Mouse (Mus musculus) G1E (cell line): ENCODE measurements around the gene Cstad. TPM values are rescaled to one million over a fixed set of nuclear protein-coding genes. Genes with fewer than 3 reads are reported as not detected.
A peak's percentile ranks its signal among the peaks of the same experiment; 100 is the strongest.

ENCODE experiments used
- ATAC-seq: 2 replicates; pipeline ENCODE4 v1.8.0; 2016; ENCODE audit warnings: mild to moderate bottlenecking; ENCODE audit not compliant: insufficient number of reproducible peaks, poor library complexity, low FRiP score, severe bottlenecking; ENCODE audit errors: extremely low read depth
- DNase-seq: peaks from one replicate; pipeline ENCODE4 v3.0.0; 2012; ENCODE audit warnings: low spot score
- H3K27me3 ChIP-seq: 2 replicates; pipeline ENCODE4 v1.6.1; 2012; ENCODE audit warnings: mild to moderate bottlenecking, low read length, inconsistent platforms; ENCODE audit not compliant: insufficient read depth
- H3K36me3 ChIP-seq: replicated peaks from 2 replicates; pipeline ENCODE3; 2012; ENCODE audit warnings: mild to moderate bottlenecking, inconsistent platforms
- H3K4me1 ChIP-seq: 2 replicates; pipeline ENCODE4 v1.6.1; 2012; ENCODE audit warnings: low read depth, low read length, inconsistent platforms, mixed read lengths; ENCODE audit not compliant: insufficient read depth
- H3K4me3 ChIP-seq: 2 replicates; pipeline ENCODE4 v1.5.1; 2012; ENCODE audit warnings: low read depth, mild to moderate bottlenecking, inconsistent platforms, low read length, moderate library complexity, mixed read lengths
- H3K9me3 ChIP-seq: replicated peaks from 2 replicates; pipeline ENCODE4 v1.6.1; 2012; ENCODE audit warnings: inconsistent platforms
- CTCF ChIP-seq: IDR thresholded peaks from 2 replicates; pipeline ENCODE4 v1.5.1; 2012; ENCODE audit warnings: low read depth, low read length, inconsistent platforms, mixed read lengths
- GATA1 ChIP-seq: IDR thresholded peaks from 2 replicates; pipeline ENCODE4 v1.6.1; 2012; ENCODE audit warnings: borderline replicate concordance, low read length, inconsistent platforms, mixed read lengths
- GATA2 ChIP-seq: IDR thresholded peaks from 2 replicates; pipeline ENCODE4 v1.6.1; 2012; ENCODE audit warnings: low read depth, low read length, inconsistent platforms, borderline replicate concordance
- POLR2AphosphoS5 ChIP-seq: IDR thresholded peaks from 2 replicates; pipeline ENCODE4 v1.6.1; 2012; ENCODE audit warnings: low read depth, low read length, inconsistent platforms; ENCODE audit not compliant: insufficient replicate concordance
- TAL1 ChIP-seq: conservative IDR thresholded peaks from 2 replicates; pipeline ENCODE4 v1.6.1; 2012; ENCODE audit warnings: low read depth, low read length, inconsistent platforms, mixed read lengths
- polyA plus RNA-seq: library from polyadenylated mRNA; stranded (reverse); fragments of >175 nt; gene quantifications from 2 replicates; pipeline ENCODE4 v1.2.3, GENCODE M21; 2012
- total RNA-seq, 2 experiments: library from RNA; stranded (forward) in 1 of 2; stranded (reverse) in 1 of 2; fragments of 200-1000 nt in 1 of 2; fragments of >200 nt in 1 of 2; fragmentation: Nextera tagmentation in 1 of 2; gene quantifications; 2 replicates each; pipeline ENCODE4 v1.2.3; 2014 to 2017

Gene Cstad
- total and polyA plus RNA-seq, 3 experiments, result 1.6 TPM; not detected in 2

- TF ChIP-seq GATA1, result no peak
- no peak for TF ChIP-seq POLR2AphosphoS5
- no peak for TF ChIP-seq TAL1
- TF ChIP-seq GATA2, result no peak
- no peak for TF ChIP-seq CTCF
- DNase-seq (no peak), ATAC-seq (no peak)
- H3K4me3 ChIP-seq, result no peak overlapping the region
- no peaks in the 10 kb centered on the region for H3K9me3 ChIP-seq
- peaks cover 27% of the 10 kb centered on the region for H3K27me3 ChIP-seq
- H3K36me3 ChIP-seq, result no peaks in the 10 kb centered on the region
- no peaks in the 10 kb centered on the region for H3K4me1 ChIP-seq
Measured at GRCm38 (mm10) chr2:30578006-30578405, 16.8 kb upstream of the Cstad start.

- H3K27me3 ChIP-seq, result peaks cover 26% of the 10 kb centered on the region
- TF ChIP-seq GATA2, result no peak
- no peak for TF ChIP-seq GATA1
- no peak for TF ChIP-seq TAL1
- no peak for TF ChIP-seq POLR2AphosphoS5
- no peaks in the 10 kb centered on the region for H3K36me3 ChIP-seq
- no peak overlapping the region for H3K4me3 ChIP-seq
- ATAC-seq, result 0 out of 2 replicates have a peak, but pooled peaks have one; percentile 22
- H3K4me1 ChIP-seq, result peaks cover 20% of the 10 kb centered on the region
- peak; percentile 33 for DNase-seq
- no peaks in the 10 kb centered on the region for H3K9me3 ChIP-seq
Measured at GRCm38 (mm10) chr2:30587161-30587560, 7.7 kb upstream of the Cstad start.

- Histone ChIP-seq H3K4me3 (no peak overlapping the region), H3K27me3 (peaks cover 24% of the 10 kb centered on the region), H3K36me3 (no peaks in the 10 kb centered on the region), H3K9me3 (no peaks in the 10 kb centered on the region), H3K4me1 (peaks cover 20% of the 10 kb centered on the region)
- DNase-seq, result no peak
- no peak for ATAC-seq
- TF ChIP-seq GATA1 (no peak), POLR2AphosphoS5 (no peak), CTCF (no peak), TAL1 (no peak), GATA2 (no peak)
Measured at GRCm38 (mm10) chr2:30587671-30588070, 7.2 kb upstream of the Cstad start.

GRCm38 (mm10) chr2:30588985-30589511 lies 5.8 kb upstream of the Cstad start:
- DNase-seq (no peak), ATAC-seq (no peak)
- Histone ChIP-seq H3K27me3 (peaks cover 23% of the 10 kb centered on the region), H3K9me3 (no peaks in the 10 kb centered on the region), H3K36me3 (no peaks in the 10 kb centered on the region), H3K4me1 (peaks cover 23% of the 10 kb centered on the region), H3K4me3 (no peak overlapping the region)
- TF ChIP-seq TAL1 (no peak), GATA2 (no peak), CTCF (no peak), GATA1 (no peak), POLR2AphosphoS5 (no peak)

- Histone ChIP-seq H3K27me3 (peaks cover 24% of the 10 kb centered on the region), H3K4me3 (no peak overlapping the region), H3K4me1 (peaks cover 30% of the 10 kb centered on the region), H3K36me3 (no peaks in the 10 kb centered on the region), H3K9me3 (no peaks in the 10 kb centered on the region)
- TF ChIP-seq GATA1 (no peak), TAL1 (no peak), POLR2AphosphoS5 (no peak), GATA2 (no peak), CTCF (no peak)
- no peak for ATAC-seq
- no peak for DNase-seq
Measured at GRCm38 (mm10) chr2:30589781-30590180, 5.1 kb upstream of the Cstad start.

GRCm38 (mm10) chr2:30590909-30591308 lies 3.9 kb upstream of the Cstad start:
- Histone ChIP-seq H3K27me3 (peaks cover 22% of the 10 kb centered on the region), H3K4me3 (no peak overlapping the region; the same call in 1 of the 2 replicates)
- peak; percentile 74 for ATAC-seq

More at GRCm38 (mm10) chr2:30590909-30591308, 3.9 kb upstream of the Cstad start:
- peak; percentile 79 for DNase-seq
- Histone ChIP-seq H3K9me3 (no peaks in the 10 kb centered on the region), H3K4me1 (peaks cover 40% of the 10 kb centered on the region), H3K36me3 (no peaks in the 10 kb centered on the region)
- TF ChIP-seq TAL1, result no peak
- TF ChIP-seq POLR2AphosphoS5, result no peak
- no peak for TF ChIP-seq GATA2
- TF ChIP-seq GATA1, result no peak
- no peak for TF ChIP-seq CTCF
